Mouse (Mus musculus) neural tube, embryonic 10.5 days (tissue): ENCODE measurements around the gene Gm4836.
"Not testable (repeated sequence)": the region's sequence is repeated elsewhere in the genome, so short reads cannot be mapped to it uniquely, and the experiment has no call there.

Source experiments
- DNase-seq: peaks from one replicate; pipeline ENCODE4 v3.0.0-alpha.2; 2017; ENCODE audit warnings: low spot score; ENCODE audit errors: extremely low spot score

The Gm4836 gene

DNA sequence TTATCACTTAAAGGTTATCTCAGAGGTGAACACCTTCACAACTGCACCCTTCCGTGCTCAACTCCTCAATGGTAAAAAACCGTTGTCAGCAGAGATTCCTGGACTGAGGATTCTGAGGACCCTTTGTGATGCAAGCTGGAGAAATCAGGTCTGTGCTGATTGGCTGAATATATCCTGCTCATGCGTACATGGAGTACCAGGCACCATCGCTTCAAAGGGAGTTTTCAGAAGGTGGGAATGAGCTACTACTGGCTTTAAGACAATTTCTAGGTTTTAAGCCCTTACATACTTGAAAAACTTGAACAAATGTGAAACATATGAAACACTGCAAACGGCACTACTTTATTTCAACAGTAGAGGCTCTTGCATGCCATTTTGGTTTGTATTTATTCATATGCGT is at the start of gene Gm4836:
TSS of gene Gm4836 (minus strand) at position 101 of the 400 bp plus-strand sequence.
- DNase-seq, result not testable (repeated sequence)
